Mouse (Mus musculus) stomach, postnatal 0 days (tissue): ENCODE data around the gene A630095N17Rik. TPM values are rescaled to one million over a fixed set of nuclear protein-coding genes. Genes with fewer than 3 reads are reported as not detected.

ENCODE experiments used
- ATAC-seq: fragments of 200-750 bp; cut with Nextera tagmentation; 2 replicates; pipeline ENCODE4 v1.8.0; 2017; ENCODE audit not compliant: low FRiP score, low TSS enrichment
- DNase-seq: peaks from one replicate; pipeline ENCODE4 v3.0.0-alpha.2; 2016; ENCODE audit warnings: low spot score
- H3K27ac ChIP-seq: fragments of 300-500 bp; sonication (generic); replicated peaks from 2 replicates; pipeline ENCODE4 v1.5.1; 2014; ENCODE audit warnings: mild to moderate bottlenecking, control low read depth
- H3K27me3 ChIP-seq: fragments of 300-500 bp; sonication (generic); 2 replicates; pipeline ENCODE4 v1.6.1; 2014; ENCODE audit warnings: low read length; ENCODE audit not compliant: control insufficient read depth, insufficient read depth
- H3K36me3 ChIP-seq: fragments of 300-500 bp; sonication (generic); 2 replicates; pipeline ENCODE4 v1.6.1; 2014; ENCODE audit warnings: low read length, mixed read lengths; ENCODE audit not compliant: control insufficient read depth, insufficient read depth
- H3K4me1 ChIP-seq: fragments of 300-500 bp; sonication (generic); replicated peaks from 2 replicates; pipeline ENCODE4 v1.6.1; 2014; ENCODE audit warnings: antibody characterized with exemption; ENCODE audit not compliant: control insufficient read depth, insufficient read depth
- H3K4me2 ChIP-seq: fragments of 300-500 bp; sonication (generic); replicated peaks from 2 replicates; pipeline ENCODE4 v1.6.1; 2014; ENCODE audit warnings: low read depth, mild to moderate bottlenecking, control low read depth, moderate library complexity
- H3K4me3 ChIP-seq: fragments of 300-500 bp; sonication (generic); 2 replicates; pipeline ENCODE4 v1.5.1; 2014; ENCODE audit warnings: low read depth, low read length, control low read depth
- H3K9ac ChIP-seq: fragments of 300-500 bp; sonication (generic); 2 replicates; pipeline ENCODE4 v1.6.1; 2014; ENCODE audit warnings: mild to moderate bottlenecking, low read length, control low read depth, mixed read lengths
- H3K9me3 ChIP-seq: fragments of 300-500 bp; sonication (generic); 2 replicates; pipeline ENCODE4 v1.6.1; 2016; ENCODE audit warnings: low read length; ENCODE audit not compliant: control insufficient read depth
- CTCF ChIP-seq: IDR thresholded peaks from 2 replicates; pipeline ENCODE4 v1.5.1; 2016; ENCODE audit warnings: antibody characterized with exemption, low read depth, mild to moderate bottlenecking, moderate library complexity
- EP300 ChIP-seq: optimal IDR thresholded peaks from 2 replicates; pipeline ENCODE3; 2016; ENCODE audit warnings: antibody characterized with exemption
- WGBS: fragments of 180-500 bp; shearing (Covaris S2); extraction: QIAGEN DNeasy Blood & Tissue Kit; methylation state at CpG from one replicate; pipeline ENCODE4 v1.1.7; 2014; 5-methylcytosine and 5-hydroxymethylcytosine counted together
- polyA plus RNA-seq: library from polyadenylated mRNA; unstranded; fragments of >200 nt; fragmentation: Nextera tagmentation; extraction: Ambion mirVana; gene quantifications from 2 replicates; pipeline ENCODE4 v1.2.1, GENCODE M21; 2015

A630095N17Rik gene
- polyA plus RNA-seq, 1 experiment from 2014 or later: 0.25 TPM

DNA sequence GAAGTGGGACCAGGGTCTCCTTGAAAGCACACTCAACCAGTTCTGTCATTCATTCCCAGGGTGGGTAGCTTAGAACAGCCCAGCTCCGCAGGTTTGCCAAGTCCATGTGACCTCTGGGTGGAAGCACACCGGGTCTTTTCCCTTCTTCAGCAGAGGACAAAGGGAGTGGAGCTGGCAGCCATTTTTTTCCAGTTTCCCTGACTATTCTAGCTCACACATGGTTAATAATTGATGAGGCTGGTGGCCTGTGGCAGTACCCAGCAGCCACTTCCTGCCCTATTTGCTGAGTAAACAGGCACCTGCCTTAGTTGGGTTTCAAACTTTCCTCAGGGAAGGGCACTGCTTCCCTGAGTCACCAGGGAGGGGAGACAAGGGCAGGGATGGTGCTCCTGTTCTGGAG is 17.5 kb downstream of the A630095N17Rik start:
- TF ChIP-seq EP300 (no peak), CTCF (no peak)
- Histone ChIP-seq H3K27ac (peak overlapping the region; percentile 81), H3K27me3 (no peaks in the 10 kb centered on the region), H3K36me3 (peaks cover 9% of the 10 kb centered on the region; the same call in 1 of the 2 replicates), H3K4me3 (no peak overlapping the region), H3K4me2 (no peak overlapping the region), H3K4me1 (peaks cover 2% of the 10 kb centered on the region; the same call in 1 of the 2 replicates), H3K9ac (no peak overlapping the region), H3K9me3 (no peaks in the 10 kb centered on the region)
- DNase-seq (peak; percentile 81), ATAC-seq (peak; percentile 82)
- 39% methylated on average over 2 of the region's 2 CpGs for WGBS

DNA sequence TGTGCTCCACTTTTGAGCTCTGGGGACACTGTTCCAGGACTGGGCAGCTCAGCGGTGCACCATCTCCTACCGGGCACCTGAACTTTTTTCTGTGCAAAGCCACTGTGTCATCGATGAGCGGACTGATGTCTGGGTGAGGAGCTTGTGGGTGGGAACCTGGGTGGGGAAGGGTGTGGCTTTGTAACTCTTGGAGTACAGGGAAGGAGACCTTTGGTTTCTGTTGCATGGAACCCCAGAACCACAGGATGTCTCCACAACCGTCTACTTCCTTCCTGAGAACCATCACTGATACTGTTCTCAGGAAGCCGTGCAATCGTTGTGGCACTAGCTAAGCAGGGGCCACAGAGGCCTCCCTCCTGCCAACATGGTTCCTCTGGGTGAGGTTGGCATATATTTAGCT is 18.8 kb downstream of the A630095N17Rik start:
- Histone ChIP-seq H3K4me2 (no peak overlapping the region), H3K4me3 (no peak overlapping the region), H3K9ac (no peak overlapping the region), H3K9me3 (no peaks in the 10 kb centered on the region), H3K4me1 (peaks cover 2% of the 10 kb centered on the region; the same call in 1 of the 2 replicates), H3K27ac (peak overlapping the region; percentile 81), H3K27me3 (no peaks in the 10 kb centered on the region), H3K36me3 (peaks cover 9% of the 10 kb centered on the region; the same call in 1 of the 2 replicates)
- 69% methylated on average over 7 of the region's 7 CpGs for WGBS
- DNase-seq (peak; percentile 58), ATAC-seq (0 out of 2 replicates have a peak, but pooled peaks have one; percentile 8)
- TF ChIP-seq CTCF (no peak), EP300 (no peak)

DNA sequence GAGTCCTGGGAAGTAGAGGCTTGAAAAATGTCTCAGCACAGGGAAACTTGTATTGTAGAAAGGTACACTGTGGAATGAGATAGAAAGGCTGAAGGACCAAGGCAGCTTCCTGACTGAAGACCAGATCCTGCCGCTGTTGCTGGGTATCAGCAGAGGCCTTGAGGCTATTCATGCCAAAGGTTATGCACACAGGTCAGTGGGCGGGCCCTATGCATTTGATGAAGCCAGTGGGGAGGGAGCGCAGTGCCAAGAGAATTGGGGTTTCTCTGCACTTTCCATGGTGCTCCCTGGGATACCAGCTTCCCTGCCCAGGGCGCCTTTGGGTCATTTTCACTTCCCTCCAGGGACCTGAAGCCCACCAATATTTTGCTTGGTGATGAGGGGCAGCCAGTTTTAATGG is 19.4 kb downstream of the A630095N17Rik start:
- DNase-seq (no peak), ATAC-seq (no peak)
- Histone ChIP-seq H3K9ac (no peak overlapping the region), H3K4me2 (no peak overlapping the region), H3K36me3 (peaks cover 9% of the 10 kb centered on the region; the same call in 1 of the 2 replicates), H3K4me1 (peaks cover 2% of the 10 kb centered on the region; the same call in 1 of the 2 replicates), H3K4me3 (no peak overlapping the region), H3K27me3 (no peaks in the 10 kb centered on the region), H3K27ac (no peak overlapping the region), H3K9me3 (no peaks in the 10 kb centered on the region)
- WGBS: 70% methylated on average over 4 of the region's 4 CpGs
- TF ChIP-seq CTCF (no peak), EP300 (no peak)

DNA sequence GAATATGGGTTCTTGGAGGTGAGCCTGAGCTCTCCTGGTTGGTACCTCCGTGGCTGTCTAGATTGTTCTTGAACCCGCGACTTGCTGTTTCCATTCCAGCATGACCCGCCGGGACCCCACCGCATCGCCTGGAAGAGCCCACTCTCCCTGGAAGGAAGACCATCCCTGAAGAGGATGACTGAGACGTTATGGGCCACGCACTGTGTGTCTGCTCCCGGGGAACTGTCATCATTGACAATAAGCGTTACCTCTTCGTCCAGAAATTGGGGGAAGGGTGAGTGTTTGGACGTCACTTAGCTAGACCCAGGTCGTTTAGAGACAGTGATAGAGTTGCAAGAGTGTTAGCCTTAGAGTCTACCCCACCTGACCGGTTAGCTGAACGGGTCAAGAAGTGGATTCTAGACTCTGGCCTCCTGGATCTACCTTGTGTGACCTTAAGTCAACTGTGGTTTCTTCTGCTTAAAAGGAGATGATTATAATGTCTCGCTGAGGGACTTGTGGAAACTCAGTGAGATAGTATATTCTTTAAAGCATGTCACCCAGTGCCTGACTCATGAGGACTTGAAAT is 20.7 kb downstream of the A630095N17Rik start:
- peaks cover 9% of the 10 kb centered on the region; the same call in 1 of the 2 replicates for H3K36me3 ChIP-seq
- no peaks in the 10 kb centered on the region for H3K27me3 ChIP-seq
- H3K27ac ChIP-seq: peak overlapping the region; percentile 76
- WGBS: 10% methylated on average over 17 of the region's 17 CpGs
- TF ChIP-seq CTCF (no peak), EP300 (no peak)
- ATAC-seq (no peak), DNase-seq (no peak)
- peak overlapping the region; percentile 96 for H3K9ac ChIP-seq
- H3K4me3 ChIP-seq: peak overlapping the region; percentile 91
- no peaks in the 10 kb centered on the region; the same call in 1 of the 2 replicates for H3K4me1 ChIP-seq
- peak overlapping the region; percentile 95 for H3K4me2 ChIP-seq
- no peaks in the 10 kb centered on the region for H3K9me3 ChIP-seq

DNA sequence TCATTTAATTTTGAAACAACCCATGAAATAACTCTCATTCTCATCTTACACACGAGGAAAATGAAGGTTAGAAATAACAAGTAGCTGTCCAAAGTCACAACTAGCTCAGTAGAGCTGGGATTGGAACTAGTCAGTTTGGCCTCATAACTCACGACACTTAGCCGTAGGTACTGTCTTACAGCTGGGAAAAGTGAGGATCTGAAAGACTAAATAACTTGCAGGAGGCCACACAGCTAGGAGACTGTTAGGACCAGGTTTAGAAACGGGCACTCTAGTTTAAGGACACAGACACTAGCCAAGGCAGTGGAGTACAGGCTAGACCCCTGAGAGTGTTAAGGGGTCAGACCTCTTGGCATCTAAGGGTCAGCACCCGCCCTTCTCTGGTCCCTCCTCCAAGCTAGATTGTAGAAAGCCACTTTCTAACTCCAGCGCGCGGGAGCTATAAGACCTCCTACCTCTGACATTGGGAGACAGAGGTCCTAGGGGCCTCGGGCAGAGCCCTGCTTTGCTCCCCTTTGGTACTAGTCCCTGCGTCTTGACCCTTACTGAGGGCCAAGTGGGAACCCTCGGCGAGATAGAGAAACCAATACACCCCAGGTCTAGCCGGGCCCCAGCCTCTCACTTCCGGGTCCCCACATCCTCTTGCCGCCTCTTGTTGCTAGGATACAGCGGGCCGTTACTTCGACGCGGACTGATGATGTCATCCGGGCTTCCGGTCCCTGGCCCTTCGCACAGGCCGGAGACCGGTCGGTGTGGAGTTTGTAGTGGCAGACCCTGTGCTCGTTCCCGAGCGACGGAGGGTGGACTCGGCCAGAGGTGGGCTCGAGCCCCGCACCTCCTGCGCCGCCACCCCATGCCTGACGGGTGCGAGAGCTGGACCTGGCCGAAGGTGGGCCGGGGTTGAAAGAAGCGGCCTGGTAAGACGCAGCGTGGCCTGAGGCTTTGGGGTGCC is 21.5 kb downstream of the A630095N17Rik start, which contains the start of the genes Glb1l and Stk16:
Glb1l (minus strand) TSS at position 678 of the 952 bp plus-strand sequence.
Stk16 (plus strand) TSS at position 703 of the 952 bp plus-strand sequence.
- H3K9ac ChIP-seq: peak within 1 kb of the TSS; percentile 96
- WGBS: 4% methylated on average over 42 of the region's 42 CpGs
- peak; percentile 97 for DNase-seq
- no peaks in the 10 kb centered on the region; the same call in 1 of the 2 replicates for H3K4me1 ChIP-seq
- no peaks in the 10 kb centered on the region for H3K9me3 ChIP-seq
- H3K4me3 ChIP-seq: peak within 1 kb of the TSS; percentile 91
- peak; percentile 83 for ATAC-seq
- H3K27ac ChIP-seq: peak within 1 kb of the TSS; percentile 76
- no peak for TF ChIP-seq EP300
- H3K36me3 ChIP-seq: peaks cover 9% of the 10 kb centered on the region; the same call in 1 of the 2 replicates
- no peaks in the 10 kb centered on the region for H3K27me3 ChIP-seq
- peak within 1 kb of the TSS; percentile 95 for H3K4me2 ChIP-seq
